Mouse (Mus musculus) lung, postnatal 0 days (tissue): ENCODE data around the gene Bad. TPM values are rescaled to one million over a fixed set of nuclear protein-coding genes. Genes with fewer than 3 reads are reported as not detected.

Source experiments
- ATAC-seq: fragments of 200-750 bp; cut with Nextera tagmentation; 2 replicates; pipeline ENCODE4 v1.8.0; 2017; ENCODE audit warnings: moderate library complexity
- DNase-seq: peaks from one replicate; pipeline ENCODE4 v3.0.0-alpha.2; 2016; ENCODE audit warnings: low spot score
- H3K27ac ChIP-seq: fragments of 300-500 bp; sonication (generic); 2 replicates; pipeline ENCODE4 v1.5.1; 2014; ENCODE audit warnings: antibody characterized with exemption, mild to moderate bottlenecking, low read length, mixed read lengths
- H3K27me3 ChIP-seq: fragments of 300-500 bp; sonication (generic); replicated peaks from 2 replicates; pipeline ENCODE4 v1.6.1; 2014; ENCODE audit warnings: low read length, mixed read lengths; ENCODE audit not compliant: insufficient read depth
- H3K36me3 ChIP-seq: fragments of 300-500 bp; sonication (generic); 2 replicates; pipeline ENCODE4 v1.6.1; 2014; ENCODE audit warnings: low read length, mixed read lengths; ENCODE audit not compliant: insufficient read depth
- H3K4me1 ChIP-seq: fragments of 300-500 bp; sonication (generic); 2 replicates; pipeline ENCODE4 v1.6.1; 2014; ENCODE audit warnings: antibody characterized with exemption, low read depth, low read length, mixed read lengths; ENCODE audit not compliant: insufficient read depth
- H3K4me2 ChIP-seq: fragments of 300-500 bp; sonication (generic); replicated peaks from 2 replicates; pipeline ENCODE4 v1.6.1; 2014; ENCODE audit warnings: low read depth, mild to moderate bottlenecking, low read length, moderate library complexity, mixed read lengths
- H3K4me3 ChIP-seq: fragments of 300-500 bp; sonication (generic); 2 replicates; pipeline ENCODE4 v1.5.1; 2014; ENCODE audit warnings: low read depth, low read length
- H3K9ac ChIP-seq: fragments of 300-500 bp; sonication (generic); replicated peaks from 2 replicates; pipeline ENCODE4 v1.6.1; 2014; ENCODE audit warnings: low read depth, mild to moderate bottlenecking
- H3K9me3 ChIP-seq: fragments of 300-500 bp; sonication (generic); 2 replicates; pipeline ENCODE4 v1.6.1; 2016; ENCODE audit warnings: low read length, mixed read lengths
- CTCF ChIP-seq: IDR thresholded peaks from 2 replicates; pipeline ENCODE4 v1.5.1; 2016; ENCODE audit warnings: antibody characterized with exemption, mild to moderate bottlenecking
- EP300 ChIP-seq: IDR thresholded peaks from 2 replicates; pipeline ENCODE4 v1.6.1; 2016; ENCODE audit warnings: antibody characterized with exemption, mild to moderate bottlenecking, control low read depth
- WGBS: fragments of 180-500 bp; shearing (Covaris S2); extraction: QIAGEN DNeasy Blood & Tissue Kit; methylation state at CpG from one replicate; pipeline ENCODE4 v1.1.7; 2014; 5-methylcytosine and 5-hydroxymethylcytosine counted together
- polyA plus RNA-seq: library from polyadenylated mRNA; unstranded; fragments of >200 nt; fragmentation: Nextera tagmentation; extraction: Ambion mirVana; gene quantifications from 2 replicates; pipeline ENCODE4 v1.2.1, GENCODE M21; 2015

Bad gene
- polyA plus RNA-seq, 1 experiment from 2014 or later: 106 TPM

DNA sequence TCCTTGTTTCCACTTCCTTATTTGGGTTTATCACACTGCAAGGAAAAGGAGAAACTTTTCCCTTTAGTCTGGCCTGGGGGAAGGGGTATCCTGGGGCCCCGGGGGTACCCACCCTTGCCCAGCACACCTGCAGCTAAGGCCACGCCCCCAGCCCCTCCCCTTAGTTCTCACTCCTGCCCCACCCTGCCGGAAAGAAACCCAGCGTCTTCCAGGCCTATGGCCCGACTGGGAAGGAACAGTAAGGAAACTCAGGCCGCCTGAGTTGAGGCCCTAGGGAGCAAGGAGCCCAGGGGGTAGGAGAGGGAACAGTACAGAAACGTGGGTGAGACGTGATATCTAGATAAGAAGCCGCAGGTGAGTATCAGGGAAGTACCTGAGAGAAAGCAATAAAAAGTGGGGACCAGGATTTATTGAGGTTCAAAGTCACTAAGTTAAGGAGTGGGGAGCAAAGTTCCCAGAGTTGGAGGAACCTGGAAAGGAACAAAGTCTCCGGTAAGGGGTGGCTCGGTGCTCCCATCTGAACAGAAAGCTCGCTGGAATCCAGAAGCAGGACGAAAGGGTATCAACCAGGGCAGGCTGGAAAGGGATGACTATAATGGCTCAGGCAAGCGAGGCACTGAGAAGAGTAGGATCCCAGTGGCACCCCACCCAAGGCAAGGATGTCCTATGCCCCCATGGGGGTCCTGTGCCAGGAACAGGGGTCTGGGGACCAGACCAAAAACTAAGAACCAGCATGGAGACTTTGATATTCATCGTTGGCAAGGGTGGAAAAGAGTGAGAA is 27.0 kb downstream of the Bad start:
- peak overlapping the region; percentile 39 for H3K27ac ChIP-seq
- H3K36me3 ChIP-seq: peaks cover 12% of the 10 kb centered on the region; the same call in 1 of the 2 replicates
- peak overlapping the region; percentile 80 for H3K4me2 ChIP-seq
- peak; percentile 12 for ATAC-seq
- H3K27me3 ChIP-seq: no peaks in the 10 kb centered on the region
- no peaks in the 10 kb centered on the region for H3K9me3 ChIP-seq
- TF ChIP-seq CTCF (no peak), EP300 (no peak)
- peak overlapping the region; percentile 60 for H3K9ac ChIP-seq
- DNase-seq: peak; percentile 47
- H3K4me1 ChIP-seq: peaks cover 21% of the 10 kb centered on the region
- whole genome bisulfite sequencing: 5% methylated on average over 15 of the region's 15 CpGs
- H3K4me3 ChIP-seq: peak overlapping the region; percentile 67

DNA sequence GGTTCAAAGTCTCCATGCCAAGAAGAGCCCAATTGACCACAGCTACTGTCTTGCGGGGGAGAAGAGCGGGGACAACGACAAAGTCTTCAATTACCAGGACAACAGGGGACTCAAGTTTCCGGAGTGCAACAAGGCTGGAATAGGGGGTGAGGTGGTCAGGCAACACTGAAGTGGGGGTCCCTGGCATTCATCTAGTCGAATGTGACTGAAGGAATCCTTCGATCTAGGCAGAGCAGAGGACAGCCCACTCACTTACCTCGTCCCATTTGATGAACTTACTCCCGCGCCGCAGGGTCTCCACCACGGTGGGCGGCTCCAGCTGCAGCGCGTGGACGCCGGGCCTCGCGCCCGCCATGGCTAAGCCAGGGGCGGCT is 27.6 kb downstream of the Bad start:
- ATAC-seq (no peak), DNase-seq (no peak)
- TF ChIP-seq CTCF (no peak), EP300 (no peak)
- Histone ChIP-seq H3K4me3 (peak overlapping the region; percentile 67), H3K27ac (peak overlapping the region; percentile 39), H3K4me1 (peaks cover 21% of the 10 kb centered on the region), H3K4me2 (peak overlapping the region; percentile 80), H3K27me3 (no peaks in the 10 kb centered on the region), H3K36me3 (peaks cover 10% of the 10 kb centered on the region; the same call in 1 of the 2 replicates), H3K9ac (peak overlapping the region; percentile 60), H3K9me3 (no peaks in the 10 kb centered on the region)
- WGBS: under 1% methylated on average over 19 of the region's 20 CpGs

GRCm38 (mm10) chr19:6969665-6970381 is 28.2 kb downstream of the Bad start:
- Histone ChIP-seq H3K4me1 (peaks cover 21% of the 10 kb centered on the region), H3K36me3 (0 out of 2 replicates have a peak, but pooled peaks cover 5% of the 10 kb centered on the region), H3K4me3 (peak overlapping the region; percentile 67), H3K9ac (peak overlapping the region; percentile 60), H3K9me3 (no peaks in the 10 kb centered on the region), H3K27ac (peak overlapping the region; percentile 39), H3K27me3 (no peaks in the 10 kb centered on the region), H3K4me2 (peak overlapping the region; percentile 80)
- no peak for TF ChIP-seq EP300
- peak; percentile 79 for TF ChIP-seq CTCF
- ATAC-seq (peak; percentile 86), DNase-seq (peak; percentile 78)
- WGBS: under 1% methylated on average over 41 of the region's 55 CpGs

DNA sequence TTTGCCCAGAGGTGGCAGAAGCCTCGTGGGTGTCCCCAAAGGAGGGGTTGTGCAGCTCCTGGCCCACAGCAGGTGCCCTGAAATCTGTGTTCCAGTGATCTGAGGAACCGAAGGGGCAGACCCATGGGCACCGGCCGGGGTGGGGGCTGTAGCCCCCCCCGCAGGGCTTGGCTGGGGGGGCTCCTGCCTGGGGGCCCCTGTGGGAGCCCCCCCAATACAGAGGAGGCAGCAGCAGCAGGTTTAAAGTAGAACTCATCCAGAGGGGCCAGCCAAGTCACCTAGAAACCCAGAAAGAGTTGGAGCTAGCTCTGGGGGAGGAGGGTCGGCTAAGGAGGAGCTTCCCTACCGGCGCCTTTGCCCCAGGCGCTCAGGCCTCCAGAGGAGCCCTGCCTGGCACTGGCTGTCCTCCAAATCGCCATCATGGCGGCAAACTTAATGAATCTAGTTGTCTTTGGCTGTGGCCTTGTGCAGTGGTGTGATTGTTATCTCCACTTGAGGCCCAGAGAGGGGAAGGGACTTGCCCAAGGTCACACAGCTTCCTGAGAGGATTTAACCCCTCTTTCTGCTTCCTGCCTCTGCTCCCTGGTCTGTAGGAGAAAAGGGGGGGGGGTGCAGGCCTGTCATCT is 28.9 kb downstream of the Bad start:
- 26% methylated on average over 11 of the region's 11 CpGs for WGBS
- Histone ChIP-seq H3K9me3 (no peaks in the 10 kb centered on the region), H3K4me2 (peak overlapping the region; percentile 80), H3K27me3 (no peaks in the 10 kb centered on the region), H3K36me3 (no peaks in the 10 kb centered on the region), H3K27ac (no peak overlapping the region), H3K9ac (no peak overlapping the region), H3K4me3 (no peak overlapping the region), H3K4me1 (peaks cover 21% of the 10 kb centered on the region)
- DNase-seq (no peak), ATAC-seq (no peak)
- TF ChIP-seq EP300: no peak
- TF ChIP-seq CTCF: no peak

- H3K4me3 ChIP-seq: no peak overlapping the region
- H3K4me1 ChIP-seq: peaks cover 30% of the 10 kb centered on the region
- H3K27ac ChIP-seq: no peak overlapping the region
- ATAC-seq (no peak), DNase-seq (no peak)
- no peak overlapping the region for H3K9ac ChIP-seq
- whole genome bisulfite sequencing: 27% methylated on average over 6 of the region's 6 CpGs
- H3K27me3 ChIP-seq: no peaks in the 10 kb centered on the region
- H3K9me3 ChIP-seq: no peaks in the 10 kb centered on the region
- no peaks in the 10 kb centered on the region for H3K36me3 ChIP-seq
- TF ChIP-seq CTCF: no peak
- no peak for TF ChIP-seq EP300
- no peak overlapping the region for H3K4me2 ChIP-seq
Measured at GRCm38 (mm10) chr19:6971644-6972043, 30.0 kb downstream of the Bad start.

- TF ChIP-seq CTCF: no peak
- no peak for TF ChIP-seq EP300
- Histone ChIP-seq H3K4me2 (no peak overlapping the region), H3K4me3 (no peak overlapping the region), H3K9me3 (no peaks in the 10 kb centered on the region), H3K27ac (no peak overlapping the region), H3K36me3 (no peaks in the 10 kb centered on the region), H3K4me1 (peaks cover 32% of the 10 kb centered on the region), H3K27me3 (no peaks in the 10 kb centered on the region), H3K9ac (no peak overlapping the region)
- no peak for ATAC-seq
- no peak for DNase-seq
- 75% methylated on average over 13 of the region's 13 CpGs for WGBS
Measured at GRCm38 (mm10) chr19:6972247-6972917, 30.7 kb downstream of the Bad start.
